Mouse (Mus musculus) cerebral cortex, adult 2 months (tissue): ENCODE measurements around the gene Sparc.

ENCODE experiments used
- WGBS: fragments of 180-500 bp; shearing (Covaris S2); methylation state at CpG from one replicate; pipeline ENCODE4 v1.1.7; 2018; 5-methylcytosine and 5-hydroxymethylcytosine counted together

Gene Sparc

DNA sequence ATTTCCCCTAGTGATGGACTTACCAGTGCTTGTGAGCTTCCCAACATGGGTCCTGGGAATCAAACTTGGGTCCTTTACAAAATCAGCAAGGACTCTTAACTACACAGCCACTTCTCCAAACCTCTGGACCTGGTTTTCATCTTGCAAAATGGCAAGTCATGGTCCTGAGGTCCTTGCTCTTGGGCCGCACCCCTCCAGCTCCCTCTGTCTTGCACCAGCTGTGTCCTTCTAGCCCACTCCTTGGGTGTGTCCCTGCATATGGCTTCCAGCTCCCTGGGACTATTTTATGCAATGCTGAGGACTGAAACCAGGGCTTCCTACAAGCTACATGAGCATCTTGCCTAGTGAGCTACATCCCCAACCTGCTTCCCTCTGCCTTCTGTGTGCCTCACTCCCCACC lies at the start of gene Sparc:
Gene Sparc, minus strand, starts transcription at position 206 of the 400 bp plus-strand sequence.
- WGBS = 100% methylated on average over 1 of the region's 1 CpGs

DNA sequence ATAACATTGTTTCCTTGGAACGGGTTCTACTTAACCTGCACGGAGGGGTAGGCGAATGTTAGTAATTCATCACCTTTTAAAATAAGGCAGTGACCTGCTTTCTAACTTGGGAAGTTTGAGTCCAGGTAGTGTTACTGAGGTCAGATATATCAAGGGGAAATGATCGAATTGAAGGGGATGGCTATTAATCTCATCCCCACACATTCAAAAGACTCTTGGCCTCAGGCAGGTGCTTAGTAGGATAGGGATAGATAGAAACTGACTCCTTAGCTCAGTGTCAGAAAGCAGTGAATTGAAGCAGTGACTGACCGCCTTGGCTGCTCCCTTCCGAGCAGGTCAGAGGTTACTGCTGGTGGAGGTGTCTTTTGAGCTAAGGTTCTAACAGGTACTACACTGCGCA lies 48.5 kb upstream of the Sparc start:
- 89% methylated on average over 7 of the region's 7 CpGs for WGBS

DNA sequence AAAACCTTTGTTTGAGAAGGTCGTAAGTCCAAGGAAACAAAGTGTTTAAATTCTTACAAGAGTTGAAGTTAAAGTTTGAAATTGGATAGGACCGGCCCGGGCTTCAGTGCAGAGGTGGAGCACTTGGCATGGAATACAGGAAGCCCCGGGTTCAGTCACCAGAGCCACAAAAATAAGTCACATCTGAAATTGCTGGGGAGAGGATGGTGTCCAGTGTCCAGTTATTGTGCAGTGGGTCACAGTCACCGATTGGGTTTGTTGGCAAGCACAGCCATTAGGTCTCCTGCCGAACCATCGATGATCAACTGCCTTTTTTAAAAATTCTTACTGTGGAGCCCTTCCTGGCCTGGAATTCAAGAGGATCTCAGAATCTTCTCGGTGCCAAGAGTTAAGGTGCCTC lies 47.8 kb upstream of the Sparc start:
- 26% methylated on average over 8 of the region's 8 CpGs for WGBS

DNA sequence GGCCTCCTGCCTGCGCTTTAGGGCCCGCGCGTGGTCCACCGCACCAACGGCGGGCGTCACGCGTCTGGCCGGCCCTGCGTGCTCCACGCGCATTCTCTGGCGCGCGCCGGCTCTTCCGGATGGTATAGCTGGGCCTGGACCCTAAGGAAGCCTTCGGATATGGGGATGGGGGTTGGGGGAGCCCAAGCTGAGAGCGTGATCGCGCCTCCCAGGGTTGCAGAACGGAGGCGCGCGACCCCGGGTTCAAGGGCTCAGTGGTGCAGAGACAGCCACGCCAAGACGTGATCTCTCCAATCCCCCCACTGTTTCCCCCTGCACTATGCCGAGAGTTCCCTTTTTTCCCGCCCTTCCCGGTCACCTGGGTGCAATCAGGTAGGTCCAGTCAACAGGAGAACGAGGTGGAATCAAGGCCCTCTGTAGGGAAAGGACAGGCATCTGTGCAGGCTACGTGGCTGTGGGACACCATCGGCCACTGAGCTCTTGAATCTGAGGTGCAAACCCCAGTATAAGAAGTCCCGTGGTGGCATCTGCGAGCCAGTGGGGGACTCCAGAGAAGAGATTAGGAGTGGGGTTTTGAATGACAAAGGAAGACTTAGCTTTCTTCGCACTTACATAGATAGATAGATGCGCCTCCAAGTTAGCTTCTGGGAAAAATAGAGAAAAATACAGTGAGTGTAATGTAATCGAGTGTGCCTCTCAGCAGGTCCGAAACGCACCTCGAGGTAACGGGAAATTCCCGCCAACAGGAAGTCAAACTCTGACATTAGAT lies 47.1 kb upstream of the Sparc start:
- under 1% methylated on average over 46 of the region's 46 CpGs for WGBS

- under 1% methylated on average over 57 of the region's 57 CpGs for WGBS
Measured at GRCm38 (mm10) chr11:55469048-55469843, 46.3 kb upstream of the Sparc start, which contains the start of gene G3bp1. G3bp1 (plus strand) TSS chr11:55469685.

- WGBS = under 1% methylated on average over 17 of the region's 17 CpGs
Measured at GRCm38 (mm10) chr11:55468611-55469047, 45.6 kb upstream of the Sparc start.

GRCm38 (mm10) chr11:55468012-55468411 lies 45.0 kb upstream of the Sparc start:
- 70% methylated on average over 10 of the region's 10 CpGs for WGBS

GRCm38 (mm10) chr11:55465177-55465576 lies 42.2 kb upstream of the Sparc start:
- WGBS = 94% methylated on average over 3 of the region's 3 CpGs

DNA sequence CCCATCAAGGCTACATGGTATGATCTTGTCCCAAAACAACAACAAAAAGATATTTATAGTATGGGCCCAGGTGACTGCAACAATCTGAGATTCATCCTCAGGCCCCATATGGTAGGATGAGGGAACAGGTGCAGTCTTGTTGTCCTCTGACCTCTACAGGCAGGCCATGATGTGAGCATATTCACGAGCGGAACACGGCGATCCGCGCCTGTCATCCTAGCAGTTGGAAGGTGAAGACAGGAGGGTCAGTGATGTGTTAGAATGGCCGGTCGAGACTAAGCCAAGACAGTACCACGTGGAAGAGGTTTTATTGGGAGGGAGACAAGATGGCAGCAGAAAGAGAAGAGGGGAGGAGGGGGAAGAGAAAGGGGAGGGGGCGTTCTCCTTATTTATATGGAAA lies 41.7 kb upstream of the Sparc start:
- 88% methylated on average over 10 of the region's 10 CpGs for WGBS

- 95% methylated on average over 9 of the region's 9 CpGs for WGBS
Measured at GRCm38 (mm10) chr11:55462149-55462548, 39.2 kb upstream of the Sparc start.

GRCm38 (mm10) chr11:55461019-55461645 lies 38.1 kb upstream of the Sparc start, which contains the start of gene Atox1:
Atox1 (minus strand) TSS chr11:55461239.
- WGBS = 1% methylated on average over 36 of the region's 36 CpGs

DNA sequence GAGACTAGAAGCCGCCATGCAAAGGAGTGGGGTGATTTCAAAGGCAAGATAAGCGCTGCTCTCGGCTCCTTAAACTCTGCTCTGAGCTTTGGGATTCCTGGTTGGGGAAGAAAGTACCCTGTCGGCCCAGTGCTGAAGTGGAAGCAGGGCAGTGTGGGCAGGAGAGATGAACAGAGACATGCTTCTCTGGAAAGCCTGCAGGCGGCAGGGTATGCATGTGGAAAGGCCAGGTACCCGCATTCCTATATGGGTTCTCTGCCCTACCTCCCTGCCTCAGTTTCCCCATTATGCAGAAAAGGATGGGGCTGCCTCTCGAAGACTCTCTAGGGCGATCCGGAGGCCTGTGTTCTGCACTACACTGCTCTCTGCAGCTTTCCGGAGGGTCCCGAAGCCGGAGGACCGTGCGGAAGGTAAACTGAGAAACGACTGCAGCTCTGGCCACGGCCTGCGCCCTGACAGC lies 37.6 kb upstream of the Sparc start:
- 0% methylated on average over 17 of the region's 17 CpGs for WGBS

GRCm38 (mm10) chr11:55459850-55460558 lies 37.0 kb upstream of the Sparc start:
- WGBS = 31% methylated on average over 3 of the region's 3 CpGs

GRCm38 (mm10) chr11:55458501-55458900 lies 35.5 kb upstream of the Sparc start:
- WGBS = 68% methylated on average over 4 of the region's 4 CpGs

GRCm38 (mm10) chr11:55455166-55455565 lies 32.2 kb upstream of the Sparc start:
- 72% methylated on average over 2 of the region's 2 CpGs for WGBS

- WGBS = 82% methylated on average over 4 of the region's 4 CpGs
Measured at GRCm38 (mm10) chr11:55453640-55454039, 30.7 kb upstream of the Sparc start.

GRCm38 (mm10) chr11:55450311-55450710 lies 27.3 kb upstream of the Sparc start:
- WGBS = 72% methylated on average over 4 of the region's 4 CpGs

DNA sequence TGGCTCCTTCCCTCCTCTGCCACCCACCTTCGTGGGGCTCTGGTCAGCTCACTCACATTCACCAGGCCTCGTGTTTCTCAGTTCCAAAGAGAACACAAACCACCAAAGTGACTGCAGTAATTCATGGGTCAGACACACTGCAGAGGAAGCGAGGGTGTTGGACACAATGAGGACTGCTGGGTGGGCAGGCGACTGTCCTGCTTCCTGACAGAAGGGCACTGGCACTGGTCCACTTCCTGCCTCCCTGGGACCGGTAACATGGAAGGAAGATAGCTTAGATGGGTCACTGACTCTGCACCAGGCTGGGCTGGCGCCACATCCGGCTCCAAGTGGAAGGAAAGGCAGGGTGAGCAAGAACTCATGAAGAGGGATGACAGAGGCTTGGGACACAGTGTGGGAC lies 26.5 kb upstream of the Sparc start:
- WGBS = 77% methylated on average over 7 of the region's 7 CpGs

DNA sequence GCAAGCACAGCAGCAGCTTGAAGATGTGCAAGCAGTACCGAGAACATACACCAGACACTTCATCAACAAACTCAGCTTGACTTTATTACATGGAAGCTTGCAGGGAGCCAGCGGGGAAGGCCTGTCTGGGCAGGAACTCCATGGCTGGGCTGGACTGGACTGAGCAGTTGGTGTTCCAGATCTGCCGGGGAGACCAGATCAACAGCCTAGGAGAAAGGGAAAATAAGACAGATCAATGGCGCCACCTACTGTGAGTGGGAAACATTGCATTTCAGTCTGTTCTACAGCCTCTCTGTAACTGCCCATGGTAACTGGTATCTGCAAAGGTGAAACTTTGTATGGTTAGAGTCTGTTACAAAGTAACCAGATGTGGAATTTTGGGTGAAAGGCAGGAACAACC lies 23.6 kb upstream of the Sparc start:
- WGBS = 19% methylated on average over 4 of the region's 4 CpGs

DNA sequence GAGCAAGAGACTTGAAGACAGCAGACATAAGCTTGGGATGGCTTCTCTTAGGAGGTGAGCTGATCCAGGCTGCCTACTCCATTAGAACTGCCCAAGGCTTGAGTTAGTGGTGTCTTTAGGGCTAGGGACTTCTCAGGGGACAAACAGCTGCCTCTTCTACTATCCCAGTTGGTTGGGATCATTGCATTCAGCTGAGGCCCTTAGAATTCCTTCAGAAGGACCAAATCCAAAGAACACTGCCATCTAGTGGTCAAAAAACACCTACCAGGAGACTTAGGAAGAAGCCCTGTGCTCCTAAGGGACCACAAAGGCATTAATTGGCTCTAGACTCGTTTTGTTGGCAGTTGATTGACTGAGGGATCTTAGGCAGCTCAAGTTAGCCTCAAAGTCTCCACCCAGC lies 21.8 kb upstream of the Sparc start:
- 0% methylated on average over 1 of the region's 1 CpGs for WGBS

GRCm38 (mm10) chr11:55439718-55440117 lies 16.7 kb upstream of the Sparc start:
- WGBS = 80% methylated on average over 5 of the region's 5 CpGs

DNA sequence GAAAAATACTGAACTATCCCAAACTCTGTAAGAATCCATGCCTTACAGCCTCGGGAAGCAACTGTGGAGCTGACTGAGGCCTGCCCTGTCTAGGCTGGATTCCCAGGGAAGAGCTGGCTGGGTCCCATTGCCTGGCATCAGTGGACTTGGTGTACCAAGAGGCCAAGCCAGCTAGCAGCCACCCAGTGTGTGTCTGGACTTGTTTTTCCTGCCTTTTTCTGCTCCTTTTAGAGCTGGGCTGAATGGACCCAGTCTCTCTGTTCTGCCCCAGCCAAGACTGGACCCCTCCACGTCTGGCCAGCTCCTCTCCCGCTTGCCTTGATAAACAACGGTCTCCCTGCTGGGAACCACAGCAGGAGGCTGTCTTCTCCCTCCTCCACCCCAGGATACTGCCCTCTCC lies 15.0 kb upstream of the Sparc start:
- 60% methylated on average over 4 of the region's 4 CpGs for WGBS
